Mouse (Mus musculus): ENCODE data around the gene Epha3. TPM values are rescaled to one million over a fixed set of nuclear protein-coding genes. Genes with fewer than 3 reads are reported as not detected.

The Epha3 gene
- 10 to 100 TPM in 1 of 2 experiments, 1 to 10 TPM in 1; 9.3 to 12.0 TPM for total RNA-seq (2021)
- long read RNA-seq, experiment 1, full-length matches to known transcripts: 3 of 9 reads
- long read RNA-seq, experiment 1, partial matches to known transcripts: 4 of 9 reads
- long read RNA-seq, experiment 1, other reads (novel, unspliced or antisense): 2 of 9 reads
- long read RNA-seq, experiment 2, partial matches to known transcripts: 1 of 3 reads
- long read RNA-seq, experiment 2, other reads (novel, unspliced or antisense): 2 of 3 reads

GRCm38 (mm10) chr16:63863913-63864330 lies at the start of gene Epha3:
Epha3 (minus strand) TSS chr16:63864175.
- peak; percentile 82 to 89 for DNase-seq (ENCODE audit: low spot score in 2 of 2)

DNA sequence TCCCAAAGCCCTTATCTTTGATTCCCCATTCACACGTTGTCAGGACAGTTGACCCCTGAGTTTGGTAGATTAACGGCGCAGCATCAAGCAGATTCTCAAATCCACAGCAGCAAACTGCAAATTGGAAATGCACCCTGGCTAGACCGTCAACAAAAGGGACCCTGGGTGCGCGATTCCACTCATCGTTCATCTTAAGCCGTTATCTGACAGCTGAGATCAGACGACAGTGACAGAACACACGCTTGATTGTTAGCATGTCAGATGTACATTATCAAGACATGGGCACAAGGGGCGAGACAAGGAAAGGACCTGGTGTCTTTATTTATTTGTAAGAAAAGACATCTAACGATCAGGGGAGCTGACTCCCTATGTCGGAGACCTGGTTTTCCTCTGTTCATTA lies 39.5 kb upstream of the Epha3 start:
- DNase-seq (ENCODE audit: low spot score in 2 of 2): no peak

GRCm38 (mm10) chr16:63881190-63881589 lies 17.2 kb upstream of the Epha3 start:
- DNase-seq (ENCODE audit: low spot score in 2 of 2): no peak

GRCm38 (mm10) chr16:63872313-63872712 lies 8.3 kb upstream of the Epha3 start:
- peak in 1 of 2 experiments; percentile 15 for DNase-seq (ENCODE audit: low spot score in 2 of 2)

DNA sequence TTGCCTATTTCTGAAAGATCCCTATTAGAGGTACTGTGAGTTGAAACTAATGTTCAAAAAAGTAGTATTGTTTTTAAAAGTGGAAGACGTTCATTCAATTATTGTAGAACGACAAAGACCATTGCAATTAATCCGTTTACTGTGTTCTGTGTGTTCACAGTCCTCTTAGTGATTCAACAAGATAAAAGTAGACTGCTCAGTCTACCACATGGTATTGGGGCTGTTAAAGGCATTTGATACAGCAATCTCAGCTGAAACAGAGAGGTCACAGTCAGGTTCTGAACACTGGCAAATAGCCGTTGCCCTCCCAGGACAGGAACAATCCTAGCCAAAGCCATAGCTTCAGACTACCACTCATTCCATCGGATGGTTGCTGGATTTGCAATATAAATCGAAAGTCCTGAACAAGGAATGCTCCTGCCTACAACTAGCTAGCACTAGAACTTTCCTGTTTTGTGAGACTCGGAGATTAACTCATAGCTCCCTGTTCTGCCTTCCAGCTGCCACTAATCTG lies 545 bp upstream of the Epha3 start:
- DNase-seq (ENCODE audit: low spot score in 2 of 2): no peak

DNA sequence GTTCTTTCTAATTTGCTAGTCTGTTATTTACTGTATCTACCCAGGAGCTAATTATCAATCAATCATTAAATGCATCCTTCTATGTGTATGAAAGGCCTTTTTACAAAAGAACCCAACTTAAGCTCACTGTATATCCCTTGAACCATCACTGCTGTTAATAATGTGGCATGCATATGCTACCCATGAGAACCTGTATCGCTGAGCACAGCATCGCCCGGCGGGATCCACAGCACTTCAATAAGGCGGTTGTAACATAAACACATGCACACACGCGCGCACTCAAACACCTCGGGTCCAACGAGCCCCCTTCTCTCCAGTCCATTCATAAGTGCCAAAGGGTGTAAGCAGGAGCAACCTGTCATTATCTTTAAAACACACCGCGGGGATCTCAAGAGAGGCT lies 794 bp downstream of the Epha3 start:
- DNase-seq (ENCODE audit: low spot score in 2 of 2): peak in 1 of 2 experiments; percentile 24

GRCm38 (mm10) chr16:63857561-63857960 lies 6.4 kb downstream of the Epha3 start:
- DNase-seq (ENCODE audit: low spot score in 2 of 2): peak in 1 of 2 experiments; percentile 25

- DNase-seq (ENCODE audit: low spot score in 2 of 2): peak; percentile 76 to 86
Measured at GRCm38 (mm10) chr16:63856658-63857552, 7.1 kb downstream of the Epha3 start.

- DNase-seq (ENCODE audit: low spot score in 2 of 2): no peak
Measured at GRCm38 (mm10) chr16:63850297-63850696, 13.7 kb downstream of the Epha3 start.

- DNase-seq (ENCODE audit: low spot score in 2 of 2): no peak
Measured at GRCm38 (mm10) chr16:63842911-63843310, 21.1 kb downstream of the Epha3 start.

GRCm38 (mm10) chr16:63837466-63837865 lies 26.5 kb downstream of the Epha3 start:
- DNase-seq (ENCODE audit: low spot score in 2 of 2): no peak

- no peak for DNase-seq (ENCODE audit: low spot score in 2 of 2)
Measured at GRCm38 (mm10) chr16:63821164-63821563, 42.8 kb downstream of the Epha3 start.

DNA sequence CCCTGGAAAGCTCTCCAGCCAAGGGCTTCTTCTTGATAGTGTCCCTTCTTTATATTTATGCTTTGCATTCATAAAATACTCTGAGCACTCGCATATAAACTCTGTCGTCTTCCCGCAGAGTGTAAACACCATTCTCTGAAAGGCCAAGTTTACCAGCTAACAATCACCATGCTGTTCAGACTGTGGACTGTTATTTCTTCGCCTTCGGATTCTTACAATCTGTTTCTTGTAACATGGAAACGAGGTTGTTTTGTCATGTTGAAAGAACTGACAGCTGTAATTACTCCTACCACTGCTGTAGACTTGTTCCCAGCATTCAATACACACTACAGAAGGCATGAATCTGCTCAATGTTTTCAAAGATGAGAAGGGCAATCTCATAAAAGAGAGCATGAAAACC lies 46.4 kb downstream of the Epha3 start:
- DNase-seq (ENCODE audit: low spot score in 2 of 2): peak in 1 of 2 experiments; percentile 11

DNA sequence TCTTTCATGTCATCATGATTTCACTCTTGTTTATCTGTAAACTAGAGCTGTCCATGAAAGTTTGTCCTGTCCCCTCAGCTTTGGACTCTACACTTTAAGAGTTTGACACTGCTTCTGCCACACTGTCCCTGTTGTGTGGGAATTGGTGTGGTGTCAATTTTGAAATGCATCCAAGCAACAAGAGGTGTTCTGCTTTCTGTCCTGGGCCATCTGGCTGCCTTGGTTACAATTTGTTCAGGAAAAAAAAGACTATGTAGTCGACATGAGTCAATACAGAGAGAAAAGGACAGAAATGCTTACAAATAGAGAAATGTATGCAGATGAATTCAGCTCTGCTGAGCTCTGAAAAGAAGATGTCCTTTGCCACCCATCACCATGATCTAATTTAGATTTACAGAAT lies 47.3 kb downstream of the Epha3 start:
- DNase-seq (ENCODE audit: low spot score in 2 of 2): no peak

GRCm38 (mm10) chr16:63809871-63810270 lies 54.1 kb downstream of the Epha3 start:
- no peak for DNase-seq (ENCODE audit: low spot score in 2 of 2)

- no peak for DNase-seq (ENCODE audit: low spot score in 2 of 2)
Measured at GRCm38 (mm10) chr16:63808991-63809390, 55.0 kb downstream of the Epha3 start.

GRCm38 (mm10) chr16:63806437-63807129 lies 57.4 kb downstream of the Epha3 start:
- DNase-seq (ENCODE audit: low spot score in 2 of 2): no peak

DNA sequence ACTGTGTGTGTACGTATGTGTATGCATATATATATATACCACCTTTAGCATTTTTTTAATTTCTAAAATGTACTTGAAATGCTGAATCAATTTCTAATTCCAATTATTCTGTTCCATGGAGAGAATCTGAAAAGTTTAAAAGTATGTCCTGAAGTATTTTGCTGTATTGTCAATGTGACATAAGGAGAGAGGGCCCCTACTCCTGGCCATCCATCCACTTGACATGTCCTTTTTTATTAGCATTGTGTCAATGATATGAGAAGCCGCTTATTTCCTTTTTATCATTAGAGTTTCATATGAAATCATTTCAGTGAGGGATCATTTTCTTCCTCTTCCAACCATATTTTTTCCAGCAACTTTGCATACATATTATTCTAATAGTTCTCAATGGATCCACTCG lies 58.0 kb downstream of the Epha3 start:
- DNase-seq (ENCODE audit: low spot score in 2 of 2): no peak

DNA sequence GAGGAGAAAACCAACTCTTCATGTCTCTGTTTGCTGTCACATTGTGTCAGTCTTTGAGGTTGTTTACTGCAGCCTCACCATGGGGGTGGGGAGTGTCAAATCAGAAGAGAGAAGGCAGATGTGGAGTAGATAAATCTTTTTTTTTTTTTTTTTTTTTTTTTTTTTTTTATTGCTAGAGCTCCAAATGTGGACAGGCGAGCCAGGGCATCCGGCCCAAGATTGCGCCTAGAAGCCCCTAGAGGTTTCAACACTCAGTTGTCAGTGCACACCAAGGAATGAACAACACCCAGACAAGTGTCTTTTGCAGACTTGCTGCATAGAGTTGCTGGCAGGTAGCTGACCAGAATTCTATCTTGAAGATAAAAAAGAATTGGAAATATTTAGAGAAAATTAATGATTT lies 62.5 kb downstream of the Epha3 start:
- DNase-seq (ENCODE audit: low spot score in 2 of 2): no peak

DNA sequence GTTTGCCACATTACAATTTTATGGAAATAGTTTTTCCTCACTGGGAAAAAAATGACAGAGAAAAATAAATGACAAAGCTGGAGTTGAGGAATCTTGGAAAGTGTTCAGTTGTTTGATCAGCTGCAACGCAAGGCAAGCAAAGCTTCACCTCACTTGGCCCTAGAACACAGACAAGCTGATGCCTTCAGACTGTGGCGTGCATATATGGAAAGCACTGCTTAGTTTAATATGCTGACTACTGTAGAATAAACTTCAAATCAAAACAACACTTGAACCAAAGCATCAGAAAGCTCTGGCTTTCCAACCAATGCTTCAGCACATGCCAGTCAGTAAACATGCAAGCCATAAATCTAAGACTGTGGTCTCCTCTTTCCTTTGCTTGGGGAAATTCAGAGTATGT lies 65.6 kb downstream of the Epha3 start:
- DNase-seq (ENCODE audit: low spot score in 2 of 2): no peak

GRCm38 (mm10) chr16:63794292-63794691 lies 69.7 kb downstream of the Epha3 start:
- DNase-seq (ENCODE audit: low spot score in 2 of 2): no peak

DNA sequence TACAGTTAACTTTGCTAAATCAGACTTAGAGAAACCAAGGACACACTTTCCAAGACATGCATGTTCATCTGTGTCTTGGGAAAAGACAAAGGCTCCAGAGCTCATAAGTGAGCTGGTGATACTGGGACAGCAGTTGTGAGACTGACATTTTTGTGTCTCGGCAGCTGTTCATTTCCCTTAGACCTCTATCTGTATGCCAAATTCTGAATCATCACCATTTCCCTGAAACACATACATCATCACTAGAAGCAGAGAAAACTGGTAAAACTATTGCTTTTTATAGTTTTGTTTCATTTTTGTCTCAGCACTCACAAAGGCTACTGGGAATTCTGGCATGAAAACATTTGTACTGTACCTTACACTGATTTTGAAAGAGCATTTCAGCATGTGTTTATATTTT lies 70.2 kb downstream of the Epha3 start:
- no peak for DNase-seq (ENCODE audit: low spot score in 2 of 2)
